Mouse (Mus musculus): Measurements from ENCODE around the gene Krt15. TPM values are rescaled to one million over a fixed set of nuclear protein-coding genes. Genes with fewer than 3 reads are reported as not detected.

The Krt15 gene
- not detected in 2 replicates for total RNA-seq (2017)

- ATAC-seq (replicated peaks in 1 of 2; ENCODE audit: insufficient read depth in 1 of 2, low FRiP score in 2 of 2, low TSS enrichment in 1 of 2, low read depth in 1 of 2, poor library complexity in 2 of 2, severe bottlenecking in 2 of 2): no peak
Measured at GRCm38 (mm10) chr11:100135731-100136130, at the start of gene Krt15. Gene Krt15, minus strand, starts transcription at chr11:100135928.

- ATAC-seq (replicated peaks in 1 of 2; ENCODE audit: insufficient read depth in 1 of 2, low FRiP score in 2 of 2, low TSS enrichment in 1 of 2, low read depth in 1 of 2, poor library complexity in 2 of 2, severe bottlenecking in 2 of 2): no peak
Measured at GRCm38 (mm10) chr11:100181725-100182124, 46.0 kb upstream of the Krt15 start.

GRCm38 (mm10) chr11:100179260-100179659 is 43.5 kb upstream of the Krt15 start:
- no peak for ATAC-seq (replicated peaks in 1 of 2; ENCODE audit: insufficient read depth in 1 of 2, low FRiP score in 2 of 2, low TSS enrichment in 1 of 2, low read depth in 1 of 2, poor library complexity in 2 of 2, severe bottlenecking in 2 of 2)

GRCm38 (mm10) chr11:100178307-100178706 is 42.6 kb upstream of the Krt15 start:
- ATAC-seq (replicated peaks in 1 of 2; ENCODE audit: insufficient read depth in 1 of 2, low FRiP score in 2 of 2, low TSS enrichment in 1 of 2, low read depth in 1 of 2, poor library complexity in 2 of 2, severe bottlenecking in 2 of 2): no peak

- ATAC-seq (replicated peaks in 1 of 2; ENCODE audit: insufficient read depth in 1 of 2, low FRiP score in 2 of 2, low TSS enrichment in 1 of 2, low read depth in 1 of 2, poor library complexity in 2 of 2, severe bottlenecking in 2 of 2): no peak
Measured at GRCm38 (mm10) chr11:100176791-100177190, 41.1 kb upstream of the Krt15 start.

GRCm38 (mm10) chr11:100168765-100169762 is 33.3 kb upstream of the Krt15 start:
- peak in 1 of 2 experiments; percentile 36; a peak in 2 of 4 replicates for ATAC-seq (replicated peaks in 1 of 2; ENCODE audit: insufficient read depth in 1 of 2, low FRiP score in 2 of 2, low TSS enrichment in 1 of 2, low read depth in 1 of 2, poor library complexity in 2 of 2, severe bottlenecking in 2 of 2)

- ATAC-seq (replicated peaks in 1 of 2; ENCODE audit: insufficient read depth in 1 of 2, low FRiP score in 2 of 2, low TSS enrichment in 1 of 2, low read depth in 1 of 2, poor library complexity in 2 of 2, severe bottlenecking in 2 of 2): no peak
Measured at GRCm38 (mm10) chr11:100168071-100168470, 32.3 kb upstream of the Krt15 start.

- no peak for ATAC-seq (replicated peaks in 1 of 2; ENCODE audit: insufficient read depth in 1 of 2, low FRiP score in 2 of 2, low TSS enrichment in 1 of 2, low read depth in 1 of 2, poor library complexity in 2 of 2, severe bottlenecking in 2 of 2)
Measured at GRCm38 (mm10) chr11:100164392-100164791, 28.7 kb upstream of the Krt15 start.

GRCm38 (mm10) chr11:100157908-100158477 is 22.3 kb upstream of the Krt15 start:
- ATAC-seq (replicated peaks in 1 of 2; ENCODE audit: insufficient read depth in 1 of 2, low FRiP score in 2 of 2, low TSS enrichment in 1 of 2, low read depth in 1 of 2, poor library complexity in 2 of 2, severe bottlenecking in 2 of 2): no peak

- ATAC-seq (replicated peaks in 1 of 2; ENCODE audit: insufficient read depth in 1 of 2, low FRiP score in 2 of 2, low TSS enrichment in 1 of 2, low read depth in 1 of 2, poor library complexity in 2 of 2, severe bottlenecking in 2 of 2): no peak
Measured at GRCm38 (mm10) chr11:100157331-100157730, 21.6 kb upstream of the Krt15 start.

GRCm38 (mm10) chr11:100155497-100156255 is 19.9 kb upstream of the Krt15 start:
- no peak for ATAC-seq (replicated peaks in 1 of 2; ENCODE audit: insufficient read depth in 1 of 2, low FRiP score in 2 of 2, low TSS enrichment in 1 of 2, low read depth in 1 of 2, poor library complexity in 2 of 2, severe bottlenecking in 2 of 2)

GRCm38 (mm10) chr11:100148615-100149330 is 13.0 kb upstream of the Krt15 start, which contains the start of gene Krt19:
Gene Krt19, minus strand, starts transcription at chr11:100148665.
- ATAC-seq (replicated peaks in 1 of 2; ENCODE audit: insufficient read depth in 1 of 2, low FRiP score in 2 of 2, low TSS enrichment in 1 of 2, low read depth in 1 of 2, poor library complexity in 2 of 2, severe bottlenecking in 2 of 2): no peak

- no peak for ATAC-seq (replicated peaks in 1 of 2; ENCODE audit: insufficient read depth in 1 of 2, low FRiP score in 2 of 2, low TSS enrichment in 1 of 2, low read depth in 1 of 2, poor library complexity in 2 of 2, severe bottlenecking in 2 of 2)
Measured at GRCm38 (mm10) chr11:100147566-100148353, 12.0 kb upstream of the Krt15 start.

GRCm38 (mm10) chr11:100145858-100146560 is 10.3 kb upstream of the Krt15 start:
- no peak for ATAC-seq (replicated peaks in 1 of 2; ENCODE audit: insufficient read depth in 1 of 2, low FRiP score in 2 of 2, low TSS enrichment in 1 of 2, low read depth in 1 of 2, poor library complexity in 2 of 2, severe bottlenecking in 2 of 2)

- no peak for ATAC-seq (replicated peaks in 1 of 2; ENCODE audit: insufficient read depth in 1 of 2, low FRiP score in 2 of 2, low TSS enrichment in 1 of 2, low read depth in 1 of 2, poor library complexity in 2 of 2, severe bottlenecking in 2 of 2)
Measured at GRCm38 (mm10) chr11:100145104-100145503, 9.4 kb upstream of the Krt15 start.

- no peak for ATAC-seq (replicated peaks in 1 of 2; ENCODE audit: insufficient read depth in 1 of 2, low FRiP score in 2 of 2, low TSS enrichment in 1 of 2, low read depth in 1 of 2, poor library complexity in 2 of 2, severe bottlenecking in 2 of 2)
Measured at GRCm38 (mm10) chr11:100140966-100141365, 5.2 kb upstream of the Krt15 start.

All from hematopoietic stem cell, adult 5-6 weeks (primary cell).